Comparison of ENCODE assay signal across 32 mouse cellular contexts in the genomic region with DNA sequence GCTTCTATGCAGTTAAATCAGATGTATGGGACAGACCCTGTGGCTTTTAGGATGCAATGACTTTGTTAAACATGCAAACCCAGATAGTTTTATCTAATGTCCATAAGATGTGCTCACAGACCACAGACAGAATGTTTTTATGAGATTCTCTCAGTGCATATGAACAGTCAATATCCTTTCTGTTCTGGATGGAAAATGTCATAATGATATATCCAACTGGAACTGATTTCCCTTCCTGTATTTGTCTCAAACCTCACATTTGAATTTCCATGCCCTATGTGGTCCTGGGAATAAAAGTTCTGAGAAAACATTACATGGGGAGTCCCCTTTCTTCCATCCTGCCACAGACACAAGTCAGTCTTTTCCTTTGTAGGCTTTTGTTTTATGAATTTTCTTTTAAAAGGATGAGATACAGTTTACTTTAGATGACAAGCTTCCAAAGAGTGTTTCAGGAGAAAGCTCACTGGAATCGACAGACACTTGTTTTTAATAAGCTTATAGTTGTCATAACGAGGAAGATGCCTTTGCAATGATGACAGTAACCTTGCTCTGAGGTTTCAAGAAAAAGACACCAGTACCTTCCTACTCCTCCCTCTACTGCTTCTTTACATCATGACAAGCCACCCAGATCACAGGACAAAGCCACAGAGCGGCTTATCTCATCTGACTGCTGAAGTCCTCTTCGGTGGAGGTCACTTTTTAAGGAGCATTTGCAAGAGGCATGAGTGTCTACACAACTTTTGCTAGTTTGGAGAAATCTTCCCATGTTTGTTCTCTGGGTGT.
"Had no signal": no experiment of that assay in that cellular context is flagged by ENCODE, and none has a peak within 500 bp of the region (broad histone marks: within the 10 kb centered on the region; RNA-seq: fewer than 3 reads in every experiment).

No protein-coding gene starts in this region.

- H3K27me3 ChIP-seq: limb, embryonic 12.5 days; limb, embryonic 13.5 days; limb, embryonic 15.5 days; liver, embryonic 12.5 days; liver, embryonic 13.5 days; liver, embryonic 15.5 days; lung, embryonic 15.5 days; midbrain, embryonic 12.5 days; midbrain, embryonic 13.5 days; midbrain, embryonic 15.5 days; neural tube, embryonic 12.5 days had no signal

- DNase-seq: left cerebral cortex, postnatal 4 days; liver; liver, embryonic 13.5 days; liver, postnatal 0 days; lung, adult 18-20 months; lung, adult 2 months; lung, postnatal 10 days; lung, postnatal 14 days; lung, postnatal 36 days; midbrain, embryonic 14.5 days had no signal

- H3K4me1 ChIP-seq: limb, embryonic 10.5 days; limb, embryonic 12.5 days; limb, embryonic 13.5 days; limb, embryonic 15.5 days; liver, embryonic 12.5 days; liver, embryonic 13.5 days; liver, embryonic 15.5 days; lung, embryonic 15.5 days; megakaryocyte, embryonic 14.5 days; midbrain, embryonic 10.5 days; midbrain, embryonic 12.5 days; midbrain, embryonic 13.5 days; midbrain, embryonic 15.5 days; neural tube, embryonic 12.5 days had no signal

- ATAC-seq: liver, embryonic 12.5 days; liver, postnatal 0 days; lung, postnatal 0 days; midbrain, embryonic 13.5 days; midbrain, embryonic 15.5 days; midbrain, embryonic 16.5 days had no signal

- H3K36me3 ChIP-seq: limb, embryonic 10.5 days; limb, embryonic 12.5 days; limb, embryonic 13.5 days; limb, embryonic 15.5 days; liver, embryonic 12.5 days; liver, embryonic 13.5 days; liver, embryonic 15.5 days; lung, embryonic 15.5 days; midbrain, embryonic 10.5 days; midbrain, embryonic 12.5 days; midbrain, embryonic 13.5 days; midbrain, embryonic 15.5 days; neural tube, embryonic 12.5 days had no signal

- H3K4me2 ChIP-seq: limb, embryonic 12.5 days; limb, embryonic 13.5 days; limb, embryonic 15.5 days; liver, embryonic 11.5 days; liver, embryonic 12.5 days; liver, embryonic 13.5 days; liver, embryonic 15.5 days; midbrain, embryonic 11.5 days; midbrain, embryonic 12.5 days; midbrain, embryonic 13.5 days; midbrain, embryonic 15.5 days; neural tube, embryonic 12.5 days had no signal

- H3K9ac ChIP-seq: limb, embryonic 12.5 days; limb, embryonic 13.5 days; limb, embryonic 15.5 days; liver, embryonic 12.5 days; liver, embryonic 13.5 days; liver, embryonic 14.5 days; liver, embryonic 15.5 days; liver, postnatal 0 days; lung, embryonic 14.5 days; lung, embryonic 15.5 days; midbrain, embryonic 12.5 days; midbrain, embryonic 13.5 days; midbrain, embryonic 15.5 days; neural tube, embryonic 12.5 days had no signal

- H3K9me3 ChIP-seq: limb, embryonic 10.5 days; limb, embryonic 12.5 days; limb, embryonic 13.5 days; limb, embryonic 15.5 days; liver, embryonic 12.5 days; liver, embryonic 13.5 days; liver, embryonic 15.5 days; lung, embryonic 15.5 days; megakaryocyte, embryonic 14.5 days; midbrain, embryonic 10.5 days; midbrain, embryonic 12.5 days; midbrain, embryonic 13.5 days; midbrain, embryonic 15.5 days; neural tube, embryonic 12.5 days had no signal

- H3K27ac ChIP-seq: left cerebral cortex, adult 2 months; limb, embryonic 10.5 days; limb, embryonic 12.5 days; limb, embryonic 13.5 days; limb, embryonic 15.5 days; liver, embryonic 12.5 days; liver, embryonic 13.5 days; liver, embryonic 14.5 days; liver, embryonic 15.5 days; lung, embryonic 15.5 days; macrophage; midbrain, embryonic 10.5 days; midbrain, embryonic 12.5 days; midbrain, embryonic 13.5 days; midbrain, embryonic 15.5 days; neural tube, embryonic 12.5 days had no signal

- H3K4me3 ChIP-seq: left cerebral cortex, adult 2 months; limb, embryonic 10.5 days; limb, embryonic 12.5 days; limb, embryonic 13.5 days; limb, embryonic 15.5 days; liver, embryonic 12.5 days; liver, embryonic 13.5 days; liver, embryonic 15.5 days; lung, embryonic 15.5 days; megakaryocyte, embryonic 14.5 days; midbrain, embryonic 10.5 days; midbrain, embryonic 12.5 days; midbrain, embryonic 13.5 days; midbrain, embryonic 15.5 days; myocyte; neural tube, embryonic 12.5 days had no signal
